Mouse (Mus musculus) CD4-positive, CD25-positive, alpha-beta regulatory T cell, adult 9 weeks (primary cell): ENCODE data around the gene Fam78b. TPM values are rescaled to one million over a fixed set of nuclear protein-coding genes. Genes with fewer than 3 reads are reported as not detected.

ENCODE experiments used
- polyA plus RNA-seq: library from polyadenylated mRNA; unstranded; fragments of 100-300 nt; shearing (Covaris generic); gene quantifications from one replicate; pipeline ENCODE4 v1.2.1, GENCODE M21; 2017

Fam78b gene
- not detected for polyA plus RNA-seq

GRCm38 (mm10) chr1:167001174-167001843 is at the start of gene Fam78b:
Fam78b (plus strand) TSS chr1:167001417.

